Mouse (Mus musculus): ENCODE measurements around the gene Scgb1b11.
"Not testable (repeated sequence)": the region's sequence is repeated elsewhere in the genome, so short reads cannot be mapped to it uniquely, and the experiment has no call there.

The Scgb1b11 gene

DNA sequence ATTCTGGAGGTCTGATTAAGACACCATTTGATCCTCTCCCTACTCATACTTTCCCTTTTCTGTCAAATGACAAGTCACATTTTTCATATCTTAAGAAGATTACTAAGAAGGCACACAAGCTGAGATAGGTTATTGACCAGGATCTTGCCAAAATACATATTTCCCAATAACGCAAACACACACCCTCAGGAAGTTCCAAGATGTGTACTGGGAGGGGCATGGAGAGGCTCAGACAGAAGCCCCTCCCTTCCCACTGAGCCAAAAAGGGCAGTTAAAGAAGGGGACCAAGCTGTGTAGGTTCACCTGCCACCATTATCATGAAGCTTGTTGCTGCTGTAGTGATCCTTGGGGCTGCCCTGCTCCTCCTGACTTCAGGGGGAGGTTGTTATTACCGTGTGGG is at the start of gene Scgb1b11:
Gene Scgb1b11, plus strand, starts transcription at position 301 of the 400 bp plus-strand sequence.
- DNase-seq (ENCODE audit: low read depth, low spot score), result not testable (repeated sequence)

DNA sequence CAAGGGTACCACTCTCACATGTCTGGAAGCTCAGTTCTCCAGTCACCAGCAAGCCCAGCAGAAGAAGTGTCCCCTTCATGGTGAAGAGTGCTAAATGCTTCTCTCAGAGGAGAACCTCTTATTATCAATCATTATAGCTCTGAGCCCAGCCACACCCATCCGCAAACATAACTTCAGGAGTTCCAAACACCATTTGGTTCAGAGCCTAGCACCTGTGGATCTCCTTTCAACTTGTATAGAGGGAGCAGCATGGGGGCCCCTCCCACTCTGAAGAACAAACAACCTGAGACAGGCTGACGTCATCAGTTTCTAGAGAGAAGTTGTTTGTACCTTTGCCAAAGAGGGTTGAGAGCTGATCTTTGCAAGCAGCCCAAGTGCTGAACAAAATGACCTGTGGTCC is 11.6 kb upstream of the Scgb1b11 start, which contains the start of gene Scgb2b11:
Gene Scgb2b11, minus strand, starts transcription at position 101 of the 400 bp plus-strand sequence.
- not testable (repeated sequence) for DNase-seq (ENCODE audit: low read depth, low spot score)

Data from embryo, embryonic 11.5 days (tissue).